Mouse (Mus musculus) megakaryocyte, embryonic 14.5 days (primary cell): ENCODE measurements around the gene Rere.

Source experiments
- FLI1 ChIP-seq: IDR thresholded peaks from 2 replicates; pipeline ENCODE4 v1.6.1; 2012; ENCODE audit warnings: low read length, inconsistent platforms, mixed read lengths
- GATA1 ChIP-seq: IDR thresholded peaks from 3 replicates; pipeline ENCODE4 v1.6.1; 2012; ENCODE audit warnings: mixed read lengths, low read length, inconsistent platforms, borderline replicate concordance

DNA sequence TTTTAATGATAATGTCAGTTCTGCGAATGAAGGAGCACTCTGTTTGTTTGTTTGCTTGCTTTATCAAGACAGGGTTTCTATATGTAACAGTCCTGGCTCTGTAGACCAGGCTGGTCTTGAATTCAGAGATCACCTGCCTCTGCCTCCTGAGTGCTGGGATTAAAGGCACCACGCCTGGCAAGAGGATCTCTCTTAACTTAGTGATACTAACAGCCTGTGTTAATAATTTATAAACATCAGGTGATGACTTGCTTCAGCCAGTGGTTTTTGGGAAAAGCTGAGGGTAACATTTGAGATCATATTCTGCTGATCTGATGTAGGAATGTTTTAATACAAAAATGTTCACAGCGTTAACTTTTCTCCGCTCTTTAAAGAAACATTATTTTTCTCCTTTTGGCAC is 112.6 kb downstream of the Rere start:
- no peak for TF ChIP-seq GATA1
- no peak for TF ChIP-seq FLI1
